Mouse (Mus musculus) urinary bladder, adult 18-20 months (tissue): ENCODE data around the gene Stag1.
A peak's percentile ranks its signal among the peaks of the same experiment; 100 is the strongest.

ENCODE experiments used
- DNase-seq, 2 experiments: peaks; one replicate each; pipeline ENCODE4 v3.0.0; 2022; ENCODE audit warnings: low spot score in 2 of 2, mixed read lengths in 2 of 2

The Stag1 gene

GRCm38 (mm10) chr9:100597546-100597945 lies at the start of gene Stag1:
TSS of gene Stag1 (plus strand) at chr9:100597798.
- no peak for DNase-seq

- DNase-seq: no peak
Measured at GRCm38 (mm10) chr9:100548313-100548712, 49.3 kb upstream of the Stag1 start.

GRCm38 (mm10) chr9:100555686-100556085 lies 41.9 kb upstream of the Stag1 start:
- no peak for DNase-seq

GRCm38 (mm10) chr9:100558023-100558573 lies 39.5 kb upstream of the Stag1 start:
- no peak for DNase-seq

- DNase-seq: no peak
Measured at GRCm38 (mm10) chr9:100558991-100559390, 38.6 kb upstream of the Stag1 start.

GRCm38 (mm10) chr9:100560251-100560890 lies 37.2 kb upstream of the Stag1 start:
- DNase-seq: no peak

GRCm38 (mm10) chr9:100569798-100570625 lies 27.6 kb upstream of the Stag1 start:
- peak in 1 of 2 experiments; percentile 18 for DNase-seq

GRCm38 (mm10) chr9:100570626-100571233 lies 26.9 kb upstream of the Stag1 start, which contains the start of gene Slc35g2:
TSS of gene Slc35g2 (minus strand) at chr9:100571090.
- peak; percentile 14 to 42 for DNase-seq

- DNase-seq: no peak
Measured at GRCm38 (mm10) chr9:100571511-100571910, 26.1 kb upstream of the Stag1 start.

- DNase-seq: no peak
Measured at GRCm38 (mm10) chr9:100573300-100573699, 24.3 kb upstream of the Stag1 start.

GRCm38 (mm10) chr9:100573942-100574341 lies 23.7 kb upstream of the Stag1 start:
- no peak for DNase-seq

GRCm38 (mm10) chr9:100580196-100580740 lies 17.3 kb upstream of the Stag1 start:
- DNase-seq: no peak

GRCm38 (mm10) chr9:100581543-100582492 lies 15.8 kb upstream of the Stag1 start:
- no peak for DNase-seq

- peak; percentile 26 to 52 for DNase-seq
Measured at GRCm38 (mm10) chr9:100582883-100583575, 14.6 kb upstream of the Stag1 start.

- no peak for DNase-seq
Measured at GRCm38 (mm10) chr9:100584031-100584430, 13.6 kb upstream of the Stag1 start.

- no peak for DNase-seq
Measured at GRCm38 (mm10) chr9:100590462-100590861, 7.1 kb upstream of the Stag1 start.

- DNase-seq: no peak
Measured at GRCm38 (mm10) chr9:100596317-100596716, 1.3 kb upstream of the Stag1 start.

GRCm38 (mm10) chr9:100599761-100600328 lies 2.2 kb downstream of the Stag1 start:
- DNase-seq: no peak

- no peak for DNase-seq
Measured at GRCm38 (mm10) chr9:100602130-100602529, 4.5 kb downstream of the Stag1 start.

GRCm38 (mm10) chr9:100603156-100603555 lies 5.6 kb downstream of the Stag1 start:
- no peak for DNase-seq
